Mouse (Mus musculus): ENCODE data around the gene Prcc. TPM values are rescaled to one million over a fixed set of nuclear protein-coding genes. Genes with fewer than 3 reads are reported as not detected.
"Not testable (repeated sequence)": the region's sequence is repeated elsewhere in the genome, so short reads cannot be mapped to it uniquely, and the experiment has no call there.

The Prcc gene
- polyA plus RNA-seq, 1 experiment from 2014 or later = 15.5 TPM

DNA sequence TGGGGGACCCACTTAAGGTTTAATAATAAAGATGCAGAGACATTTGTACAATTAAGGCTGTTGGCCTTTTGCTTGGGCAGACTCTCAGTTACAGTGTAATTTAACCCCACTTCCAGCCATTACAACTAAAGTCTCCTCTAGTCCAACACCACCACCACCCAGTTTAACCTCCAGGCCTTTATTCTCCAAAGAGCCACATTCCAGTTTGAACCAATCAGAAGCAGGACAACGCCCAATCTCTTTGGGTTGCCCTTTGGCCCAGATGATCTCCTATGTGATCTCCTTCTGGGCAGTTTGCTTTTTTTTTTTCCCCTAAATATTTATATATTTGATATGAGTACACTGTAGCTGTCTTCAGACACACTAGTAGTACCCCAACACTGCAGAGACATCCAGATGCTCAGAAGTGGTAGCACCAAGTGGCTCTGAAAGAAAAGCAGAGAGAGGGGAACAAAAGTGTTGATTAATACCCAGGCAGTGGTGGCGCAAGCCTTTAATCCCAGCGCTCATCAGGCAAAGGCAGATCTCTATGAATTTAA, 8.0 kb upstream of the Prcc start:
- H3K4me3 ChIP-seq (replicated peaks; ENCODE audit: low read length) = no peak overlapping the region
- H3K4me1 ChIP-seq (replicated peaks; ENCODE audit: control insufficient read depth, insufficient read depth, low read length) = no peaks in the 10 kb centered on the region
- no peak overlapping the region for H3K4me2 ChIP-seq (replicated peaks)
- DNase-seq (ENCODE audit: low spot score) (no peak), ATAC-seq (ENCODE audit: low FRiP score) (no peak)
- 76% methylated on average over 3 of the region's 3 CpGs for WGBS
- no peaks in the 10 kb centered on the region for H3K36me3 ChIP-seq (replicated peaks; ENCODE audit: control insufficient read depth, insufficient read depth)
- no peak overlapping the region for H3K9ac ChIP-seq
- no peaks in the 10 kb centered on the region for H3K27me3 ChIP-seq (ENCODE audit: control insufficient read depth, insufficient read depth, low read length)
- no peak overlapping the region for H3K27ac ChIP-seq
- H3K9me3 ChIP-seq (ENCODE audit: control insufficient read depth, low read length) = no peaks in the 10 kb centered on the region

DNA sequence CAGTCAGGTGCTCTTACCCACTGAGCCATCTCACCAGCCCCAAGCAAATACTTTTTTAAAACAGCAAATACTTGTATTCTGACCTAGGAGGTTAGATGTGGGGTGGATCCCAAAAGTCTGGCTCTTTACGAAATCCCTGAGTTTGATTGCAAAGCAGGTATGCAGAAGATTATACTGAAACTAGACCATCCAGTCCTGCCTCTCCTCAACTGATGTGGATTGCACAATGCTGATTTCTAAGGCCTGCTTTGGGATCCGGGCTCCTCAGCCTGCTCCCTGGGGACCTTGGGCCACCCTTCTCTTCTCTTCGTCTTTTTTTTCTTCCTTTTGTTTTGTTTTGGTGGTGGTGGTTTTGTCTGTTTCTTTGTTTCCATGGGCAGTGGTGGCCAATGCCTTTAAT, 6.1 kb upstream of the Prcc start:
- ATAC-seq (ENCODE audit: low FRiP score) (no peak), DNase-seq (ENCODE audit: low spot score) (no peak)
- Histone ChIP-seq H3K9ac (no peak overlapping the region), H3K4me3 (replicated peaks; ENCODE audit: low read length) (no peak overlapping the region), H3K27me3 (ENCODE audit: control insufficient read depth, insufficient read depth, low read length) (no peaks in the 10 kb centered on the region), H3K4me2 (replicated peaks) (no peak overlapping the region), H3K36me3 (replicated peaks; ENCODE audit: control insufficient read depth, insufficient read depth) (no peaks in the 10 kb centered on the region), H3K4me1 (replicated peaks; ENCODE audit: control insufficient read depth, insufficient read depth, low read length) (no peaks in the 10 kb centered on the region), H3K27ac (no peak overlapping the region), H3K9me3 (ENCODE audit: control insufficient read depth, low read length) (0 out of 2 replicates have a peak, but pooled peaks cover 4% of the 10 kb centered on the region)
- 60% methylated on average over 3 of the region's 3 CpGs for WGBS

DNA sequence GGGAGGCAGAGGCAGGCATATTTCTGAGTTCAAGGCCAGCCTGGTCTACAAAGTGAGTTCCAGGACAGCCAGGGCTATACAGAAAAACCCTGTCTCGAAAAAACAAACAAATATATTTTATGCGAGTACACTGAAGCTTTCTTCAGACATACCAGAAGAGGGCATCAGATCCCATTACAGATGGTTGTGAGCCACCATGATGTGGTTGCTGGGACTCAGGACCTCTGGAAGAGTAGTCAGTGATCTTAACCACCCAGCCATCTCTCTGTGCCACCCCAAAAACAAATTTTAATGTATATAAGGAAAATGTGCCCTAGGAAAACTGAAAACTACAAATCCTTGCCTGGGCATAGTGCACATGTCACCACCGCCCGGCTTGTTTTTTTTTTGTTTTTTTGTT, 2.0 kb upstream of the Prcc start:
- H3K27me3 ChIP-seq (ENCODE audit: control insufficient read depth, insufficient read depth, low read length); H3K9me3 ChIP-seq (ENCODE audit: control insufficient read depth, low read length); H3K36me3 ChIP-seq (replicated peaks; ENCODE audit: control insufficient read depth, insufficient read depth); H3K27ac ChIP-seq; H3K9ac ChIP-seq; H3K4me3 ChIP-seq (replicated peaks; ENCODE audit: low read length); H3K4me2 ChIP-seq (replicated peaks); DNase-seq (ENCODE audit: low spot score); ATAC-seq (ENCODE audit: low FRiP score): not testable (repeated sequence)
- 83% methylated on average over 4 of the region's 4 CpGs for WGBS
- H3K4me1 ChIP-seq (replicated peaks; ENCODE audit: control insufficient read depth, insufficient read depth, low read length) = peaks cover 20% of the 10 kb centered on the region

DNA sequence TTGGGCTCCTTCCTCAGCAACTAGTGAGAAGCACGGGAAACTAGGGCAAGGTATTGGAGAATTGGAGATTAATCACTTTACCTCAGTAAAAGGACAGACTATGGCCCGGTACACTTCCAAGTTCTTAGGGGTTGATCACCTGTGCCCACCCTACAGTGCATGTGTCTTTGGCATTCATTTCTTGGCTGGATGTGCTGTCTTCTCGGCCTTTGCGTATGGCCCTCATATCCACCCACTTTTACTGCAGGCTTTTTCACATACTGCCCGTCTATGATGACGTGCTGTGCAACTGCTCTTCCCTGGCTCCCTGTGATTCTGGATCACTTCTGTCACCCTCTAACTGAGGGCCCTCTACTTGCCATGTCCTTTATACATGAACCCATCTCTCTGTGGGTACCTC, 1.0 kb upstream of the Prcc start:
- Histone ChIP-seq H3K9me3 (ENCODE audit: control insufficient read depth, low read length) (0 out of 2 replicates have a peak, but pooled peaks cover 4% of the 10 kb centered on the region), H3K9ac (no peak overlapping the region), H3K36me3 (replicated peaks; ENCODE audit: control insufficient read depth, insufficient read depth) (peaks cover 8% of the 10 kb centered on the region; the same call in 1 of the 2 replicates), H3K4me3 (replicated peaks; ENCODE audit: low read length) (peak overlapping the region; percentile 85), H3K27me3 (ENCODE audit: control insufficient read depth, insufficient read depth, low read length) (no peaks in the 10 kb centered on the region), H3K27ac (no peak overlapping the region), H3K4me2 (replicated peaks) (peak overlapping the region; percentile 47), H3K4me1 (replicated peaks; ENCODE audit: control insufficient read depth, insufficient read depth, low read length) (peaks cover 21% of the 10 kb centered on the region)
- ATAC-seq (ENCODE audit: low FRiP score) (no peak), DNase-seq (ENCODE audit: low spot score) (no peak)
- 86% methylated on average over 6 of the region's 6 CpGs for WGBS

DNA sequence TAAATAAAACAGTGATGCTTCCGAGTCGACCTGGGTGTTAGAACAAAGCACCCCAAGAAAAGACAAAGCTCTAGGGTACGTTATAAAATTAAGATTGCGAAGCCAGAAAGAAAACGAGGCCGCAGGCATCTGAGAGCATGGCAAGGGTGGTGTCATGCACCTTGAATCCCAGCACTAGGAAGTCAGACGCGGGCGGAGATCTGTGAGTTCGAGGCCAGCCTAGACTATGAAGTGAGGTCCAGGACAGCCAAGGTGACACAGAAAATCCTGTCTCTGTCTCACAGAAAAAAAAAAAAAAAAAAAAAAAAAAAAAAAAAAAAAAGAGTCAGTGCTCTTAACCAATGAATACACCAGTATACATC, 577 bp upstream of the Prcc start:
- DNase-seq (ENCODE audit: low spot score) (no peak), ATAC-seq (ENCODE audit: low FRiP score) (no peak)
- H3K4me1 ChIP-seq (replicated peaks; ENCODE audit: control insufficient read depth, insufficient read depth, low read length) = peaks cover 21% of the 10 kb centered on the region
- H3K4me2 ChIP-seq (replicated peaks) = peak overlapping the region; percentile 47
- peak overlapping the region; percentile 85 for H3K4me3 ChIP-seq (replicated peaks; ENCODE audit: low read length)
- H3K27me3 ChIP-seq (ENCODE audit: control insufficient read depth, insufficient read depth, low read length) = no peaks in the 10 kb centered on the region
- peak overlapping the region; percentile 44; the same call in 1 of the 2 replicates for H3K9ac ChIP-seq
- H3K9me3 ChIP-seq (ENCODE audit: control insufficient read depth, low read length) = 0 out of 2 replicates have a peak, but pooled peaks cover 4% of the 10 kb centered on the region
- no peak overlapping the region for H3K27ac ChIP-seq
- H3K36me3 ChIP-seq (replicated peaks; ENCODE audit: control insufficient read depth, insufficient read depth) = peaks cover 8% of the 10 kb centered on the region; the same call in 1 of the 2 replicates
- 18% methylated on average over 10 of the region's 10 CpGs for WGBS

DNA sequence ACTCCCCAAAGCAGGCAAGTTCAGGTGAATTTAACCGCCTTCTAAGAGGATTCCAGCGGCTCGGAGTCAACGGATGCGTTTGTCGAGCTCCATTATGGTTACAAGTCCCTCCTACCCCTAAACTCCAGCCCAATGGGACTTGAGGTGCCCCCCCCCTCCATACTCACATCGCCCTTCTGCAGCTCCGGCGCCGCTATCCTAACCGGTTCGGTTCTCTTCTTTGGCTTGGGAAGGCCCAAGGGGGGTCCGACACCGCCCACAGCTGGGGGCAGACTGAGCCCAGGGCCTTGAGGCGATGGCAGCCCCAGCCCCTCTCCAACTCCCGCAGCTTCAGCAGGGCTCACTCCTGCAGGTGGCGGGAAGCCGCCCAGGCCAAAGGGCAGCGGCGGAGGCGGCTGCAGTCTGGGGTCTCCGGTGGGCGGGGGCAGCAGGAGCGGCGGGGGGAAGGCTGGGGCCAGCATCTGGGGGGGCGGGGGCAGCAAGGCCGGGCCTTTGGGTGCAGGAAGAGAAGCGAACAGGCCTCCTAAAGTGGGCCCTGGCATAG, 628 bp downstream of the Prcc start:
- Histone ChIP-seq H3K4me1 (replicated peaks; ENCODE audit: control insufficient read depth, insufficient read depth, low read length) (peaks cover 21% of the 10 kb centered on the region), H3K4me2 (replicated peaks) (peak overlapping the region; percentile 67), H3K27me3 (ENCODE audit: control insufficient read depth, insufficient read depth, low read length) (no peaks in the 10 kb centered on the region), H3K36me3 (replicated peaks; ENCODE audit: control insufficient read depth, insufficient read depth) (peaks cover 18% of the 10 kb centered on the region), H3K9ac (peak overlapping the region; percentile 90), H3K4me3 (replicated peaks; ENCODE audit: low read length) (peak overlapping the region; percentile 85), H3K9me3 (ENCODE audit: control insufficient read depth, low read length) (0 out of 2 replicates have a peak, but pooled peaks cover 4% of the 10 kb centered on the region), H3K27ac (peak overlapping the region; percentile 87)
- ATAC-seq (ENCODE audit: low FRiP score) (no peak), DNase-seq (ENCODE audit: low spot score) (peak; percentile 26)
- 0% methylated on average over 28 of the region's 28 CpGs for WGBS

DNA sequence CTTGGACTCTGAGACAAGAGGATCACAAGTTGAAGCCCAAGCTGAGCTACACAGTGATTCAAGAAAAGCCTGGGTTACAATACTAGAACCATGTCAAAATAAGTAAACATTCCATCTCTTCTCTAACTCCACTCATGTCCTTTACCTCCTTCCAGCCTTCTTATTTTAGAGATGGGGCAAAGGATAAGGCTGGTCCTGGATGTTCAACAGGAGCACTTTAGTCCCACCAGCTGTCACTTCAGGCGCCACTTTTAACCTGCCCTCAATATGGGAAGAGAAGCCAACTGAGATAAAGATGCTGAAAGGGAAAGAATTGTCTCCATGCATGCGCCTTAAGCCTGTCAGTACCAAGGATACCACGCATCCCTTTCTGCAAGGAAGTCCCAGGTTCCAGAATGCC, 1.1 kb downstream of the Prcc start:
- DNase-seq (ENCODE audit: low spot score) (no peak), ATAC-seq (ENCODE audit: low FRiP score) (no peak)
- peaks cover 18% of the 10 kb centered on the region for H3K36me3 ChIP-seq (replicated peaks; ENCODE audit: control insufficient read depth, insufficient read depth)
- H3K9me3 ChIP-seq (ENCODE audit: control insufficient read depth, low read length) = 0 out of 2 replicates have a peak, but pooled peaks cover 4% of the 10 kb centered on the region
- H3K27ac ChIP-seq = no peak overlapping the region
- H3K4me2 ChIP-seq (replicated peaks) = peak overlapping the region; percentile 67
- H3K4me1 ChIP-seq (replicated peaks; ENCODE audit: control insufficient read depth, insufficient read depth, low read length) = peaks cover 21% of the 10 kb centered on the region
- peak overlapping the region; percentile 85 for H3K4me3 ChIP-seq (replicated peaks; ENCODE audit: low read length)
- no peaks in the 10 kb centered on the region for H3K27me3 ChIP-seq (ENCODE audit: control insufficient read depth, insufficient read depth, low read length)
- peak overlapping the region; percentile 90 for H3K9ac ChIP-seq
- 7% methylated on average over 3 of the region's 3 CpGs for WGBS

DNA sequence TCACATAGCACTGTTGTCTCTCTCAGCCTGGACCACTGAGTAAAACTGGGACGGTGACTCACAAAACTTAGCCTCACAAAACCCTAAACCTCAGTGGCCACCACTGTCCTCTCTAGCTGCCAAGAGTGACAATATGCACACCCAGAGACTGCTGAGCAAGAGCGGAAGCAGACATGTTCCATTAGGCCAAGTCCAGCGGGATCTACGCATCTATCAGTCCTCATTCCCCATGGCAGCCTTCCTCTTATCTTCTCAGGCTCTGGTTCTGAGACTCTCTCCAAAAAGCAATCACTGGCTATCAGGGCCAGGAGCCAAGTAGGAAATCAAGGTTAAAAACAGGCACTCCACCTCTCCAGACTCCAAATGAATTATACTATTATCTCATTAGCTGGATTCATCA, 7.7 kb downstream of the Prcc start:
- H3K9ac ChIP-seq = no peak overlapping the region
- H3K36me3 ChIP-seq (replicated peaks; ENCODE audit: control insufficient read depth, insufficient read depth) = peaks cover 23% of the 10 kb centered on the region
- no peak for ATAC-seq (ENCODE audit: low FRiP score)
- 0 out of 2 replicates have a peak, but pooled peaks cover 3% of the 10 kb centered on the region for H3K4me1 ChIP-seq (replicated peaks; ENCODE audit: control insufficient read depth, insufficient read depth, low read length)
- WGBS = 92% methylated on average over 4 of the region's 4 CpGs
- H3K4me2 ChIP-seq (replicated peaks) = no peak overlapping the region
- no peaks in the 10 kb centered on the region for H3K27me3 ChIP-seq (ENCODE audit: control insufficient read depth, insufficient read depth, low read length)
- no peak overlapping the region for H3K4me3 ChIP-seq (replicated peaks; ENCODE audit: low read length)
- no peaks in the 10 kb centered on the region for H3K9me3 ChIP-seq (ENCODE audit: control insufficient read depth, low read length)
- DNase-seq (ENCODE audit: low spot score) = no peak
- no peak overlapping the region for H3K27ac ChIP-seq

DNA sequence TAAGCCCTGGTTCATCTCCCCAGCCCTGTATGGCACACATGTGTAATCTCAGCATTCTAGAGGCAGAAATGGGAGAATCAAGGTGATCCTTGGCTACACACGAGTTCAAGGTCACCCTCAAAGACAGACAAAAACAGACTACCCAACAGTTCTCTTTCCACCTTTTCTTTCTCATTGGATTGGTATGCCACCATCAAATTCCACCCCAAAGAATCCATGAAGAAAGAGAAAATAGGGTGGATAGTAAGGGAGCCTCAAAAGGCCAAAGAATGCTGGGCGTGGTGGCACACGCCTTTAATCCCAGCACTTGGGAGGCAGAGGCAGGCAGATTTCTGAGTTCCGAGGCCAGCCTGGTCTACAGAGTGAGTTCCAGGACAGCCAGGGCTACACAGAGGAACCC, 21.3 kb downstream of the Prcc start:
- not testable (repeated sequence) for DNase-seq (ENCODE audit: low spot score); H3K4me2 ChIP-seq (replicated peaks); H3K9ac ChIP-seq; H3K27me3 ChIP-seq (ENCODE audit: control insufficient read depth, insufficient read depth, low read length); ATAC-seq (ENCODE audit: low FRiP score); H3K27ac ChIP-seq; H3K4me1 ChIP-seq (replicated peaks; ENCODE audit: control insufficient read depth, insufficient read depth, low read length); H3K4me3 ChIP-seq (replicated peaks; ENCODE audit: low read length); H3K9me3 ChIP-seq (ENCODE audit: control insufficient read depth, low read length)
- 96% methylated on average over 4 of the region's 4 CpGs for WGBS
- H3K36me3 ChIP-seq (replicated peaks; ENCODE audit: control insufficient read depth, insufficient read depth) = peaks cover 87% of the 10 kb centered on the region

All from hindbrain, embryonic 14.5 days (tissue).